Mouse (Mus musculus) kidney, embryonic 14.5 days (tissue): ENCODE results near the gene Cttnbp2. TPM values are rescaled to one million over a fixed set of nuclear protein-coding genes. Genes with fewer than 3 reads are reported as not detected.

Experiments used
- ATAC-seq: fragments of 200-750 bp; cut with Nextera tagmentation; 2 replicates; pipeline ENCODE4 v1.8.0; 2017; ENCODE audit warnings: moderate number of reproducible peaks, mild to moderate bottlenecking, moderate TSS enrichment, moderate library complexity; ENCODE audit not compliant: low FRiP score, low TSS enrichment
- H3K27ac ChIP-seq: fragments of 300-500 bp; sonication (generic); 2 replicates; pipeline ENCODE4 v1.5.1; 2014; ENCODE audit warnings: low read depth, mild to moderate bottlenecking, low read length, moderate library complexity, mixed read lengths
- H3K27me3 ChIP-seq: fragments of 300-500 bp; sonication (generic); 2 replicates; pipeline ENCODE4 v1.6.1; 2014; ENCODE audit warnings: mild to moderate bottlenecking, low read length; ENCODE audit not compliant: control insufficient read depth, insufficient read depth
- H3K36me3 ChIP-seq: fragments of 300-500 bp; sonication (generic); 2 replicates; pipeline ENCODE4 v1.6.1; 2014; ENCODE audit warnings: low read length, mixed read lengths; ENCODE audit not compliant: control insufficient read depth, insufficient read depth
- H3K4me1 ChIP-seq: fragments of 300-500 bp; sonication (generic); 2 replicates; pipeline ENCODE4 v1.6.1; 2014; ENCODE audit warnings: low read length, mixed read lengths; ENCODE audit not compliant: control insufficient read depth, insufficient read depth
- H3K4me2 ChIP-seq: fragments of 300-500 bp; sonication (generic); replicated peaks from 2 replicates; pipeline ENCODE4 v1.6.1; 2014; ENCODE audit warnings: low read depth, mild to moderate bottlenecking, low read length
- H3K4me3 ChIP-seq: fragments of 300-500 bp; sonication (generic); 2 replicates; pipeline ENCODE4 v1.5.1; 2014; ENCODE audit warnings: mild to moderate bottlenecking, low read length
- H3K9ac ChIP-seq: fragments of 300-500 bp; sonication (generic); 2 replicates; pipeline ENCODE4 v1.6.1; 2014; ENCODE audit warnings: low read depth, mild to moderate bottlenecking, low read length, moderate library complexity
- H3K9me3 ChIP-seq: fragments of 300-500 bp; sonication (generic); 2 replicates; pipeline ENCODE4 v1.6.1; 2016; ENCODE audit warnings: low read length; ENCODE audit not compliant: control insufficient read depth
- WGBS: fragments of 180-500 bp; shearing (Covaris S2); extraction: QIAGEN DNeasy Blood & Tissue Kit; methylation state at CpG from one replicate; pipeline ENCODE4 v1.1.7; 2014; 5-methylcytosine and 5-hydroxymethylcytosine counted together
- polyA plus RNA-seq: library from polyadenylated mRNA; unstranded; fragments of >200 nt; fragmentation: Nextera tagmentation; extraction: Ambion mirVana; gene quantifications from 2 replicates; pipeline ENCODE4 v1.2.1, GENCODE M21; 2014

The Cttnbp2 gene
- polyA plus RNA-seq, 1 experiment from 2014 or later: 25.9 TPM

DNA sequence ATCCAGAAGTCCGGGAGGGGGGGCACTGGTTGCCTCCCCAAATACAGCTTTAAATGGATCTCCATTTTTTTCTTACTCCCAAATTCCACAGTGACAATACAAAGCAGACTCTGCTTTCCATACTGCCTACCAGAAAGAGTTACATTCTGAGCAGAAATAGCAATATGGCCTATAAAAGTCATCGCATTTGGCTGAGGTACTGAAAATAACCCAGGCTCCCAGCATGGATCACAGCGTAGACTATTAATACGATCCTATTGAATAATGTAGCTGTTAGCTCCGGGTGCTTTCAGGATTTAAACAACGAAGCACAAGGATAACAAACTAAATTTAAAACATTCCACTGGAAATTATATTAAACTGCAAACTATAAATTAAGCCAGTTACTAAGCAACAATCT lies 2.8 kb downstream of the Cttnbp2 start:
- WGBS: 68% methylated on average over 6 of the region's 6 CpGs
- H3K4me2 ChIP-seq: no peak overlapping the region
- H3K9ac ChIP-seq: no peak overlapping the region
- H3K27me3 ChIP-seq: no peaks in the 10 kb centered on the region; the same call in 1 of the 2 replicates
- no peak for ATAC-seq
- no peak overlapping the region for H3K4me3 ChIP-seq
- no peaks in the 10 kb centered on the region for H3K9me3 ChIP-seq
- H3K27ac ChIP-seq: no peak overlapping the region
- H3K4me1 ChIP-seq: peaks cover 4% of the 10 kb centered on the region; the same call in 1 of the 2 replicates
- no peaks in the 10 kb centered on the region for H3K36me3 ChIP-seq

DNA sequence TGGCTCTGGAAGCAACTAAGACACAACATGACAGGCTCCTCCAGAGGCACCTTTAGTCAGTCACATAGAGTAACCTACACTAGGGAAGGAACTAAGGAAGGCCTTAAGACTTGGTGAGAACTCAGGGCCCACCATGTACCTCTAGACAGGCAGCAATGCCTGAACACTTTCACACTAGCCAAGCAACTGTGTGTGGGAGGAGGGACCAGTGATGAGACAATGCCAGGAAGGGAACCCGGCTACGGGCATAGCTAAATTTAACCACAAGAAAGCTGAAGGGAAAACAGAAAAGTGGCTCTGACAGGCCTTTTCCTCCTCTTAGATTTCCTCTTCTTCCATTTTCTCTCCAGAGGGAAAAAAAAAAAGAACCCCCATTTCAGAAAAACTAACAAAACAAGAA lies 6.6 kb downstream of the Cttnbp2 start:
- Histone ChIP-seq H3K27me3 (no peaks in the 10 kb centered on the region), H3K36me3 (no peaks in the 10 kb centered on the region), H3K4me2 (no peak overlapping the region), H3K9me3 (no peaks in the 10 kb centered on the region), H3K4me1 (no peaks in the 10 kb centered on the region), H3K27ac (no peak overlapping the region; the same call in 1 of the 2 replicates), H3K4me3 (no peak overlapping the region), H3K9ac (no peak overlapping the region)
- ATAC-seq: no peak
- 59% methylated on average over 2 of the region's 2 CpGs for WGBS

GRCm38 (mm10) chr6:18499833-18500232 lies 14.8 kb downstream of the Cttnbp2 start:
- Histone ChIP-seq H3K36me3 (no peaks in the 10 kb centered on the region), H3K4me3 (no peak overlapping the region), H3K4me1 (no peaks in the 10 kb centered on the region), H3K27me3 (no peaks in the 10 kb centered on the region), H3K9me3 (no peaks in the 10 kb centered on the region), H3K4me2 (no peak overlapping the region), H3K9ac (no peak overlapping the region), H3K27ac (no peak overlapping the region)
- no peak for ATAC-seq
- WGBS: 67% methylated on average over 5 of the region's 5 CpGs

- Histone ChIP-seq H3K4me1 (no peaks in the 10 kb centered on the region), H3K4me2 (no peak overlapping the region), H3K27ac (no peak overlapping the region), H3K9ac (no peak overlapping the region), H3K9me3 (no peaks in the 10 kb centered on the region), H3K36me3 (no peaks in the 10 kb centered on the region), H3K4me3 (no peak overlapping the region), H3K27me3 (no peaks in the 10 kb centered on the region)
- ATAC-seq: no peak
- WGBS: 79% methylated on average over 1 of the region's 1 CpGs
Measured at GRCm38 (mm10) chr6:18492977-18493376, 21.7 kb downstream of the Cttnbp2 start.

- no peak for ATAC-seq
- H3K27ac ChIP-seq: no peak overlapping the region
- H3K4me1 ChIP-seq: no peaks in the 10 kb centered on the region
- no peaks in the 10 kb centered on the region for H3K36me3 ChIP-seq
- no peak overlapping the region for H3K9ac ChIP-seq
- H3K27me3 ChIP-seq: no peaks in the 10 kb centered on the region
- WGBS: 83% methylated on average over 6 of the region's 6 CpGs
- no peaks in the 10 kb centered on the region for H3K9me3 ChIP-seq
- H3K4me2 ChIP-seq: no peak overlapping the region
- no peak overlapping the region for H3K4me3 ChIP-seq
Measured at GRCm38 (mm10) chr6:18492248-18492901, 22.3 kb downstream of the Cttnbp2 start.

- Histone ChIP-seq H3K27ac (no peak overlapping the region), H3K9me3 (no peaks in the 10 kb centered on the region), H3K4me2 (no peak overlapping the region), H3K9ac (no peak overlapping the region), H3K4me3 (no peak overlapping the region), H3K36me3 (no peaks in the 10 kb centered on the region), H3K27me3 (no peaks in the 10 kb centered on the region), H3K4me1 (no peaks in the 10 kb centered on the region)
- no peak for ATAC-seq
Measured at GRCm38 (mm10) chr6:18485087-18485486, 29.6 kb downstream of the Cttnbp2 start.

GRCm38 (mm10) chr6:18484061-18484460 lies 30.6 kb downstream of the Cttnbp2 start:
- no peaks in the 10 kb centered on the region for H3K27me3 ChIP-seq
- H3K36me3 ChIP-seq: no peaks in the 10 kb centered on the region
- ATAC-seq: no peak
- H3K9ac ChIP-seq: no peak overlapping the region
- H3K4me2 ChIP-seq: no peak overlapping the region
- 56% methylated on average over 5 of the region's 5 CpGs for WGBS
- H3K9me3 ChIP-seq: no peaks in the 10 kb centered on the region
- H3K4me3 ChIP-seq: no peak overlapping the region
- no peak overlapping the region for H3K27ac ChIP-seq
- H3K4me1 ChIP-seq: no peaks in the 10 kb centered on the region

GRCm38 (mm10) chr6:18482546-18482945 lies 32.1 kb downstream of the Cttnbp2 start:
- no peaks in the 10 kb centered on the region for H3K9me3 ChIP-seq

DNA sequence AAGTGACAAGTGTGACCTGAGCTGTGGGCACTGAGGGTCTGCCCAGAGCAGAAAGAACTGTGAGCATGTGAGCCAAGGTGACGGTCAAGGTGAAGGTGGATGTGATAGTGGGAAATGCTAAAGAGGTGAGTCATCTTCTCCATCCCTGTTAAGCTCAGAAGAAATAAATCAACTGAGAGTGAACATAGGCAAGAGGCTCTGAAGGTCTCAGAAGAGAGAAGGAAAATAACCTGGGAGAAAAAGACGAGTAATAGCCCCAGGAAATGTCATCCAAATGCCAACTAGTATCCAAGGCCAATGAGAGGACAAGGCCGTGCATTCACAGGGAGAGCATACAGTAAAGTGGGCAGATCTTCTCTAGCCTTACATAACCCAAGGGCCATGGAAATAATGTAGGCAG lies 32.9 kb downstream of the Cttnbp2 start:
- Histone ChIP-seq H3K9me3 (no peaks in the 10 kb centered on the region), H3K9ac (no peak overlapping the region), H3K27me3 (no peaks in the 10 kb centered on the region), H3K27ac (no peak overlapping the region), H3K4me3 (no peak overlapping the region), H3K4me2 (no peak overlapping the region), H3K4me1 (no peaks in the 10 kb centered on the region), H3K36me3 (no peaks in the 10 kb centered on the region)
- 77% methylated on average over 3 of the region's 3 CpGs for WGBS
- no peak for ATAC-seq

More at GRCm38 (mm10) chr6:18482546-18482945, 32.1 kb downstream of the Cttnbp2 start:
- H3K9ac ChIP-seq: no peak overlapping the region
- H3K27ac ChIP-seq: no peak overlapping the region
- H3K4me3 ChIP-seq: no peak overlapping the region
- H3K36me3 ChIP-seq: no peaks in the 10 kb centered on the region
- ATAC-seq: no peak
- no peaks in the 10 kb centered on the region for H3K27me3 ChIP-seq
- no peaks in the 10 kb centered on the region for H3K4me1 ChIP-seq
- H3K4me2 ChIP-seq: no peak overlapping the region
